Mouse (Mus musculus) 416B (cell line): Measurements from ENCODE around the gene Nol8.

Experiments used
- DNase-seq: peaks from one replicate; pipeline ENCODE4 v3.0.0; 2011; ENCODE audit warnings: low read depth

The Nol8 gene

DNA sequence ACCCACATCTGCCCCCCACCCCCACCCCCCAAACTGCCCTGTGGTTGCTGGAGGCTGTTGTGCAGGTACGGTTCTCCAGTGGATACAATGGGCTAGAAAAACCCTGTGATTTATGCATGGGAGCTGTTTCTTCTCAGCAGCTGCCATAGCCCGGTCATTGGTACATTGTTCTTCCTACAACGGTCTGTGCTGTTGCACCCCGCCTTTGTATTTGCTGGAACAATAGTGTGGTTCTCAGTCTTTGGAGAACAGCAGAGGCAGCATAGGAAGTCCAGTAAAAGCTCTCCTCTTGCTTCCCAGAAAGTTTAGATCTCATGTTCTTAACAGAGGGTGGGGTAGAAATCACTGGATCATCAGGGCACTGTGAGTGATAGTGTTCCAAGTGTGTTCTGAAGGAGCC is 31.4 kb downstream of the Nol8 start:
- DNase-seq, result no peak

GRCm38 (mm10) chr13:49691056-49691455 is 38.2 kb downstream of the Nol8 start:
- no peak for DNase-seq

DNA sequence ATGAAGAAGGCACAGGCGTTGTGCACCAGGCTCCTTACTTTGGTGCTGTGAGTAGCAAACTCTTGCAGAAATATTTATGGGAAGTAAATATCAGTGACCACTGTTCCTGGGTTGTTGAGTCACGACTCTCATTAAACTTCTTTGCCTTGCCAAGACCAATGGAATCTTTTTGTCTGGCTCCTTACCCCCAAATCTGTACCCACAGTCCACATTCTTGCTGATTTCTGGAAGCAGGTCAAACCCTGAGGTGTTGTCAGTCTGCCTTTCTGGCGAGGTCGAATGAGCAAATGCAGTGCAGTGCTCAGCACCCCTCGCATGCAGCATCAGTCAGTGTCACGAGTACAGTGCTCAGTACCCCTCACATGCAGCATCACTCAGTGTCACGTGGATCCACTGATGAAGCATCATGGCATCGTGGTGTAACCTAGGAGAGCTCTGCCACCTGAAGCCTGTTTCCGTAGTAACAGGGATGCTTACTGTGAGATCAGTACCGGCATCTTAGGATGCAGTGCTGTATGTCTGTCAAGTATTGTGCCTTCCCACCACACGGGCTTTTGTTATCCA is 50.4 kb downstream of the Nol8 start:
- no peak for DNase-seq

DNA sequence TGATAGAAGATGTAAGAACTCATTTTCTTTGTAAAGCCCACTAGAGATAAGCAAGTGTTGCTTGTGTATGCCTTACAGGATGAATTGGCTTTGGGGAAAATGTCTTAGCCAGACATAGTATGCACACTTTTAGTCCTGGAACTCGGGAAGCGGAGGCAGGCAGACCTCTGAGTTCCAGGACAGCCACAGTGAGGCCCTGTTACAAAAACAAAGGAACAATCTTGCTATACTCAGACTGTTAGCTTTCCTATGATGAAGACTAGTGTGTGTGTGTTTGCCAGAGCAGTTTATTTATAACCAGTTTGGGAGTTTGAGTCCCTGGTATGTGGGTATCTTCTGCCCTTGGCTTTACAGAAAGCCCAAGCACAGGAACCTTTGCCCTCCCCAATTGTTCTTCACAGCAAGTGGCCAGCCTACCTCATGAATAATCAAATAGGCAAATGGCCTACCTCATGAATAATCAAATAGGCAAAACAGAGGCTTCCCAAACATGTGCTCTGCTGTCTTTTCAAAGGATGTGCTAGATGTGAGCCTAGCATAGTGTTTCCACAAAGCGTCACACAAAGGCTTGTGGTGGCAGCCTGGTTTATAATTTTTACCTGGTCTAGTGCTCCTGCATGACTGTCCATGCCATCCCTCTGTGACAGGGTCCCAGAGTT is 53.3 kb downstream of the Nol8 start:
- no peak for DNase-seq

GRCm38 (mm10) chr13:49708311-49708710 is 55.4 kb downstream of the Nol8 start:
- no peak for DNase-seq

- DNase-seq, result no peak
Observed at GRCm38 (mm10) chr13:49712047-49712721, 59.3 kb downstream of the Nol8 start.

- DNase-seq, result no peak
Observed at GRCm38 (mm10) chr13:49719310-49719709, 66.4 kb downstream of the Nol8 start.
